Mouse (Mus musculus): Measurements from ENCODE around the gene Fah.

DNA sequence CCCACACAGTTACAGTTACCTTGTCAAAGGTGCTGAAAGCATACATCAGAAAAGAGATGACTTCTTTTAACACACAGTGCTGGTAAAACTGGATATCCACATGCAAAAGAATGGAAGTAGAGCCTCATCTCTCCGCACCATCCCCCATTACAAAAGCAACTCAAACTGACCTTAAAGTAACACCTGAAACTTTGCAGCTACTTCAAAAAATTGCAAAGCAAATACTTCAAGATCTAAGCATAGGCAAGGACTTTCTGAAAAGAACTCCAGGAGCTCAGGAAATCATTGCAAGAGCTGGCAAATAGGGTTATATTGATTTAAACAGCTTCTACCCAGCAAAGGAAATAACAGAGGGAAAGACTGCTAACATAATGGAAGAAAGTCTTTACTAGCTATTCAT is 46.0 kb downstream of the Fah start:
- TF ChIP-seq CTCF (IDR thresholded peaks at IDR 0.05; ENCODE audit: low read depth, low read length) (no peak), POLR2AphosphoS5 (IDR thresholded peaks at IDR 0.05; ENCODE audit: insufficient replicate concordance, low read depth, low read length) (no peak), GATA2 (IDR thresholded peaks at IDR 0.05; ENCODE audit: borderline replicate concordance, low read depth, low read length) (no peak), GATA1 (IDR thresholded peaks at IDR 0.05; ENCODE audit: borderline replicate concordance, low read length) (no peak), TAL1 (conservative IDR thresholded peaks at IDR 0.05; ENCODE audit: low read depth, low read length) (no peak)
